Mouse (Mus musculus) heart, postnatal 0 days (tissue): ENCODE results near the gene Abhd2. TPM values are rescaled to one million over a fixed set of nuclear protein-coding genes. Genes with fewer than 3 reads are reported as not detected.

Experiments
- ATAC-seq: fragments of 200-750 bp; cut with Nextera tagmentation; 2 replicates; pipeline ENCODE4 v1.8.0; 2017; ENCODE audit warnings: low read depth, moderate number of reproducible peaks, moderate library complexity; ENCODE audit not compliant: insufficient read depth
- DNase-seq: peaks from one replicate; pipeline ENCODE4 v3.0.0-alpha.2; 2016; ENCODE audit warnings: low spot score
- H3K27ac ChIP-seq: fragments of 300-500 bp; sonication (generic); 2 replicates; pipeline ENCODE4 v1.5.1; 2014; ENCODE audit warnings: low read depth, mild to moderate bottlenecking
- H3K27me3 ChIP-seq: fragments of 300-500 bp; sonication (generic); 2 replicates; pipeline ENCODE4 v1.6.1; 2014; ENCODE audit warnings: low read length, mixed read lengths; ENCODE audit not compliant: control insufficient read depth, insufficient read depth
- H3K36me3 ChIP-seq: fragments of 300-500 bp; sonication (generic); replicated peaks from 2 replicates; pipeline ENCODE4 v1.6.1; 2014; ENCODE audit warnings: low read length, mixed read lengths; ENCODE audit not compliant: control insufficient read depth, insufficient read depth
- H3K4me1 ChIP-seq: fragments of 300-500 bp; sonication (generic); 2 replicates; pipeline ENCODE4 v1.6.1; 2014; ENCODE audit warnings: antibody characterized with exemption; ENCODE audit not compliant: control insufficient read depth, insufficient read depth
- H3K4me2 ChIP-seq: fragments of 300-500 bp; sonication (generic); 2 replicates; pipeline ENCODE4 v1.6.1; 2014; ENCODE audit warnings: low read depth, mild to moderate bottlenecking, low read length, moderate library complexity
- H3K4me3 ChIP-seq: fragments of 300-500 bp; sonication (generic); 2 replicates; pipeline ENCODE4 v1.5.1; 2014; ENCODE audit warnings: low read depth, low read length
- H3K9ac ChIP-seq: fragments of 300-500 bp; sonication (generic); replicated peaks from 2 replicates; pipeline ENCODE4 v1.6.1; 2014; ENCODE audit warnings: low read depth, low read length, mixed read lengths
- H3K9me3 ChIP-seq: fragments of 300-500 bp; sonication (generic); replicated peaks from 2 replicates; pipeline ENCODE4 v1.6.1; 2016; ENCODE audit warnings: low read length; ENCODE audit not compliant: control insufficient read depth
- CTCF ChIP-seq: IDR thresholded peaks from 2 replicates; pipeline ENCODE4 v1.5.1; 2016; ENCODE audit warnings: antibody characterized with exemption, control low read depth, low read depth
- EP300 ChIP-seq: IDR thresholded peaks from 2 replicates; pipeline ENCODE4 v1.6.1; 2016; ENCODE audit warnings: antibody characterized with exemption, low read depth
- WGBS: fragments of 180-500 bp; shearing (Covaris S2); extraction: QIAGEN DNeasy Blood & Tissue Kit; methylation state at CpG from one replicate; pipeline ENCODE4 v1.1.7; 2014; 5-methylcytosine and 5-hydroxymethylcytosine counted together
- polyA plus RNA-seq: library from polyadenylated mRNA; unstranded; fragments of >200 nt; fragmentation: Nextera tagmentation; extraction: Ambion mirVana; gene quantifications from 2 replicates; pipeline ENCODE4 v1.2.1, GENCODE M21; 2015
- total RNA-seq: library from RNA; depleted of rRNA; stranded (reverse); fragments of >200 nt; gene quantifications from 2 replicates; pipeline ENCODE4 v1.2.3, GENCODE M21; 2014; ENCODE audit warnings: low replicate concordance

The Abhd2 gene
- total and polyA plus RNA-seq, 2 experiments from 2014 or later: 4.2 to 16.6 TPM

- TF ChIP-seq EP300 (no peak), CTCF (no peak)
- H3K36me3 ChIP-seq: no peaks in the 10 kb centered on the region
- ATAC-seq: 0 out of 2 replicates have a peak, but pooled peaks have one; percentile 14
- 57% methylated on average over 8 of the region's 8 CpGs for WGBS
- DNase-seq: no peak
- H3K9ac ChIP-seq: no peak overlapping the region
- H3K4me3 ChIP-seq: no peak overlapping the region
- H3K4me1 ChIP-seq: no peaks in the 10 kb centered on the region
- no peaks in the 10 kb centered on the region for H3K27me3 ChIP-seq
- no peak overlapping the region for H3K4me2 ChIP-seq
- H3K9me3 ChIP-seq: no peaks in the 10 kb centered on the region
- no peak overlapping the region for H3K27ac ChIP-seq
Observed at GRCm38 (mm10) chr7:79336362-79336910, 63.4 kb downstream of the Abhd2 start.

GRCm38 (mm10) chr7:79345902-79346301 is 72.9 kb downstream of the Abhd2 start:
- H3K9me3 ChIP-seq: no peaks in the 10 kb centered on the region
- WGBS: 51% methylated on average over 4 of the region's 4 CpGs
- H3K27ac ChIP-seq: no peak overlapping the region
- no peak overlapping the region for H3K4me3 ChIP-seq
- no peaks in the 10 kb centered on the region for H3K27me3 ChIP-seq
- TF ChIP-seq EP300: no peak
- TF ChIP-seq CTCF: peak; percentile 60
- no peak overlapping the region for H3K4me2 ChIP-seq
- H3K9ac ChIP-seq: no peak overlapping the region
- H3K4me1 ChIP-seq: no peaks in the 10 kb centered on the region
- ATAC-seq (no peak), DNase-seq (peak; percentile 28)
- peaks cover 14% of the 10 kb centered on the region for H3K36me3 ChIP-seq

DNA sequence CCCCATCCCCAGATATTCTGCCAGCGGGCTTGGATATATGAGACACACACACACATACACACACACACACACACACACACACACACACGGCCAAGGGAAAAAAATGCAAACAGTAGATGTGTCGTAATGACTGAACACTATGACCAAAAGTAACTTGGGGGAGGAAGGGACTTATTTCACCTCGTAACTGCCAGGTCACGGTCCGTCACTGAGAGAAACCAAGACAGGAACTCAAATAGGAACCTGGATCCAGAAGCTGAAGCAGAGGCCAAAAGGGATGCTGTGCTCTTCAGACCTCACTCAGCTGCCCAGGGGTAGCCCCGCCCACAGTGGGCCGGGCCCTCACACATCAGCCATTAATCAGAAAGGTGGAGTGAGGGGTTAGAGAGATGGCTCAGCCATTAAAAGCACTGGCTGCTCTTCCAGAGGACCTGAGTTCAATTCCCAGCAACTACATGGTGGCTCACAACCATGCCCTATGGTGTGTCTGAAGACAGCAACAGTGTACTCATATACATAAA is 73.6 kb downstream of the Abhd2 start:
- DNase-seq (no peak), ATAC-seq (no peak)
- no peak overlapping the region for H3K4me3 ChIP-seq
- WGBS: 81% methylated on average over 8 of the region's 8 CpGs
- no peaks in the 10 kb centered on the region for H3K9me3 ChIP-seq
- no peak overlapping the region for H3K9ac ChIP-seq
- H3K4me2 ChIP-seq: no peak overlapping the region
- peaks cover 17% of the 10 kb centered on the region for H3K36me3 ChIP-seq
- no peak for TF ChIP-seq CTCF
- TF ChIP-seq EP300: no peak
- H3K27me3 ChIP-seq: no peaks in the 10 kb centered on the region
- no peak overlapping the region for H3K27ac ChIP-seq
- no peaks in the 10 kb centered on the region for H3K4me1 ChIP-seq

- Histone ChIP-seq H3K27ac (no peak overlapping the region), H3K9me3 (no peaks in the 10 kb centered on the region), H3K36me3 (peaks cover 17% of the 10 kb centered on the region), H3K4me2 (no peak overlapping the region), H3K4me1 (no peaks in the 10 kb centered on the region), H3K4me3 (no peak overlapping the region), H3K27me3 (no peaks in the 10 kb centered on the region), H3K9ac (no peak overlapping the region)
- TF ChIP-seq EP300 (no peak), CTCF (no peak)
- DNase-seq (no peak), ATAC-seq (no peak)
- WGBS: 72% methylated on average over 13 of the region's 13 CpGs
Observed at GRCm38 (mm10) chr7:79347108-79347813, 74.3 kb downstream of the Abhd2 start.

- Histone ChIP-seq H3K27me3 (no peaks in the 10 kb centered on the region), H3K4me3 (no peak overlapping the region), H3K4me2 (no peak overlapping the region), H3K36me3 (peaks cover 18% of the 10 kb centered on the region), H3K27ac (no peak overlapping the region), H3K9ac (no peak overlapping the region), H3K9me3 (no peaks in the 10 kb centered on the region), H3K4me1 (no peaks in the 10 kb centered on the region)
- 74% methylated on average over 8 of the region's 8 CpGs for WGBS
- ATAC-seq: no peak
- no peak for TF ChIP-seq EP300
- TF ChIP-seq CTCF: no peak
- DNase-seq: no peak
Observed at GRCm38 (mm10) chr7:79348816-79349215, 75.8 kb downstream of the Abhd2 start.
